Comparison of ENCODE assay signal across 11 mouse cellular contexts in genomic region chr2:120630246-120630645, GRCm38 (mm10). TPM values are rescaled to one million over a fixed set of nuclear protein-coding genes. Genes with fewer than 3 reads are reported as not detected.
A peak's percentile ranks its signal among the peaks of the same experiment; 100 is the strongest.
DNase-seq lines count a peak whose midpoint lies in the region; ATAC-seq lines count a peak whose summit lies in the region.
"Had no signal": no experiment of that assay in that cellular context is flagged by ENCODE, and none has a peak within 500 bp of the region (broad histone marks: within the 10 kb centered on the region; RNA-seq: fewer than 3 reads in every experiment).

No protein-coding gene starts in this region.

- H3K9me3 ChIP-seq in forebrain, embryonic 13.5 days (replicated peaks), result no peaks in the 10 kb centered on the region
- H3K9me3 ChIP-seq in forebrain, embryonic 10.5 days, result no peaks in the 10 kb centered on the region
- H3K9me3 ChIP-seq in liver, embryonic 11.5 days (ENCODE audit: control insufficient read depth, low read length), result no peaks in the 10 kb centered on the region
- H3K9me3 ChIP-seq in heart, embryonic 14.5 days (ENCODE audit: control insufficient read depth, low read length), result no peaks in the 10 kb centered on the region
- H3K9me3 ChIP-seq in neural tube, embryonic 14.5 days (ENCODE audit: control insufficient read depth, low read length), result no peaks in the 10 kb centered on the region

- no peaks in the 10 kb centered on the region for H3K27me3 ChIP-seq in forebrain, embryonic 13.5 days
- H3K27me3 ChIP-seq in forebrain, embryonic 10.5 days (ENCODE audit: poor library complexity, severe bottlenecking), result no peaks in the 10 kb centered on the region
- no peaks in the 10 kb centered on the region for H3K27me3 ChIP-seq in liver, embryonic 11.5 days (replicated peaks; ENCODE audit: control insufficient read depth, insufficient read depth, low read length)
- H3K27me3 ChIP-seq in heart, embryonic 14.5 days (ENCODE audit: control insufficient read depth, insufficient read depth, low read length), result no peaks in the 10 kb centered on the region
- no peaks in the 10 kb centered on the region for H3K27me3 ChIP-seq in neural tube, embryonic 14.5 days (ENCODE audit: control insufficient read depth, insufficient read depth, low read length)

- ATAC-seq in forebrain, embryonic 13.5 days, result no peak
- no peak for ATAC-seq in liver, embryonic 11.5 days (replicated peaks; ENCODE audit: low FRiP score)
- ATAC-seq in heart, embryonic 14.5 days (ENCODE audit: insufficient number of reproducible peaks, insufficient read depth, low FRiP score, low read depth), result no peak
- no peak for ATAC-seq in neural tube, embryonic 14.5 days (ENCODE audit: low read depth)
- ATAC-seq: forebrain, postnatal 0 days had no signal

- H3K27ac ChIP-seq in forebrain, embryonic 13.5 days, result no peak overlapping the region
- no peak overlapping the region for H3K27ac ChIP-seq in forebrain, embryonic 10.5 days
- no peak overlapping the region for H3K27ac ChIP-seq in liver, embryonic 11.5 days (ENCODE audit: low read depth, low read length)
- no peak overlapping the region for H3K27ac ChIP-seq in heart, embryonic 14.5 days (replicated peaks in 1 of 2; ENCODE audit: control insufficient read depth in 1 of 2, insufficient read depth in 1 of 2, low read depth in 2 of 2, low read length in 2 of 2)
- H3K27ac ChIP-seq in neural tube, embryonic 14.5 days (ENCODE audit: low read depth, low read length), result no peak overlapping the region
- H3K27ac ChIP-seq: liver, embryonic 14.5 days had no signal

- 82% methylated on average over 2 of the region's 2 CpGs for WGBS in forebrain, embryonic 13.5 days
- 88% methylated on average over 2 of the region's 2 CpGs for WGBS in forebrain, embryonic 10.5 days
- 70% methylated on average over 2 of the region's 2 CpGs for WGBS in liver, embryonic 11.5 days
- WGBS in heart, embryonic 14.5 days, result 83% methylated on average over 2 of the region's 2 CpGs
- 76% methylated on average over 2 of the region's 2 CpGs for WGBS in neural tube, embryonic 14.5 days

- 0 out of 2 replicates have a peak, but pooled peaks cover 3% of the 10 kb centered on the region for H3K4me1 ChIP-seq in forebrain, embryonic 13.5 days
- H3K4me1 ChIP-seq in forebrain, embryonic 10.5 days, result peaks cover 8% of the 10 kb centered on the region
- H3K4me1 ChIP-seq in liver, embryonic 11.5 days (replicated peaks; ENCODE audit: control insufficient read depth, insufficient read depth, low read length), result peaks cover 13% of the 10 kb centered on the region
- H3K4me1 ChIP-seq in heart, embryonic 14.5 days (ENCODE audit: control insufficient read depth in 2 of 2, insufficient read depth in 2 of 2, low read length in 2 of 2), result peaks cover 0 to 14% of the 10 kb centered on the region in 2 experiments; a peak in 2 of 4 replicates
- peaks cover 7% of the 10 kb centered on the region; the same call in 1 of the 2 replicates for H3K4me1 ChIP-seq in neural tube, embryonic 14.5 days (ENCODE audit: control insufficient read depth, insufficient read depth, low read length)

- no peak overlapping the region for H3K9ac ChIP-seq in forebrain, embryonic 13.5 days
- H3K9ac ChIP-seq in liver, embryonic 11.5 days (ENCODE audit: low read depth, low read length), result no peak overlapping the region
- H3K9ac ChIP-seq in heart, embryonic 14.5 days (ENCODE audit: low read length), result no peak overlapping the region
- no peak overlapping the region for H3K9ac ChIP-seq in neural tube, embryonic 14.5 days (replicated peaks; ENCODE audit: low read depth, low read length)
- H3K9ac ChIP-seq: forebrain, postnatal 0 days; liver, embryonic 14.5 days had no signal

- peaks cover 5% of the 10 kb centered on the region; the same call in 1 of the 2 replicates for H3K36me3 ChIP-seq in forebrain, embryonic 13.5 days (ENCODE audit: poor library complexity, severe bottlenecking)
- peaks cover 9% of the 10 kb centered on the region; the same call in 1 of the 2 replicates for H3K36me3 ChIP-seq in forebrain, embryonic 10.5 days (replicated peaks)
- H3K36me3 ChIP-seq in liver, embryonic 11.5 days (ENCODE audit: control insufficient read depth, insufficient read depth, low read length), result peaks cover 3% of the 10 kb centered on the region; the same call in 1 of the 2 replicates
- peaks cover 18% of the 10 kb centered on the region for H3K36me3 ChIP-seq in heart, embryonic 14.5 days (ENCODE audit: control insufficient read depth, insufficient read depth, low read length)
- H3K36me3 ChIP-seq in neural tube, embryonic 14.5 days (ENCODE audit: control insufficient read depth, insufficient read depth, low read length), result no peaks in the 10 kb centered on the region

- peak overlapping the region; percentile 72; the same call in 1 of the 2 replicates for H3K4me2 ChIP-seq in forebrain, embryonic 13.5 days
- peak overlapping the region; percentile 80; the same call in 1 of the 2 replicates for H3K4me2 ChIP-seq in liver, embryonic 11.5 days
- H3K4me2 ChIP-seq in heart, embryonic 14.5 days (ENCODE audit: low read length), result peak overlapping the region; percentile 74
- peak overlapping the region; percentile 53; the same call in 1 of the 2 replicates for H3K4me2 ChIP-seq in neural tube, embryonic 14.5 days (ENCODE audit: low read depth, low read length)

- no peak for DNase-seq in forebrain, embryonic 10.5 days (ENCODE audit: extremely low spot score, low spot score)
- DNase-seq in liver, embryonic 11.5 days (ENCODE audit: low spot score), result no peak
- no peak for DNase-seq in liver
- DNase-seq in right cerebral cortex, postnatal 4 days, result no peak
- no peak for DNase-seq in spleen, adult 18-20 months
- DNase-seq: forebrain, postnatal 0 days; kidney, adult 18-20 months had no signal

- no peak overlapping the region for H3K4me3 ChIP-seq in forebrain, embryonic 13.5 days
- H3K4me3 ChIP-seq in forebrain, embryonic 10.5 days, result no peak overlapping the region
- no peak overlapping the region for H3K4me3 ChIP-seq in liver, embryonic 11.5 days (ENCODE audit: low read depth, low read length)
- no peak overlapping the region for H3K4me3 ChIP-seq in heart, embryonic 14.5 days (ENCODE audit: control insufficient read depth in 1 of 2, insufficient read depth in 1 of 2, low read depth in 1 of 2, low read length in 2 of 2)
- no peak overlapping the region for H3K4me3 ChIP-seq in neural tube, embryonic 14.5 days (ENCODE audit: low read depth, low read length)

RNA-seq across cellular contexts. Expression of gene Stard9, which starts 1.3 kb away (rescaled TPM):
- polyA plus RNA-seq in forebrain, embryonic 13.5 days (2015; fragmentation: Nextera tagmentation; extraction: Ambion mirVana), result 3.1 and 3.8 TPM in 2 replicates
- 2.4 and 2.9 TPM in 2 replicates for polyA plus RNA-seq in forebrain, embryonic 10.5 days (2016; fragmentation: Nextera tagmentation; extraction: Ambion mirVana)
- polyA plus RNA-seq in liver, embryonic 11.5 days (2014; fragmentation: Nextera tagmentation; extraction: Ambion mirVana), result 3.0 and 3.5 TPM in 2 replicates
- polyA plus RNA-seq in heart, embryonic 14.5 days (2014; fragmentation: Nextera tagmentation; extraction: Ambion mirVana), result 5.7 and 6.3 TPM in 2 replicates
- 7.9 and 8.3 TPM in 2 replicates for polyA plus RNA-seq in neural tube, embryonic 14.5 days (2014; fragmentation: Nextera tagmentation; extraction: Ambion mirVana)

RNA-seq across cellular contexts. Expression of gene Lrrc57, which starts 20.9 kb away (rescaled TPM):
- polyA plus RNA-seq in forebrain, embryonic 13.5 days (2015; fragmentation: Nextera tagmentation; extraction: Ambion mirVana), result 34.5 and 37.2 TPM in 2 replicates
- polyA plus RNA-seq in forebrain, embryonic 10.5 days (2016; fragmentation: Nextera tagmentation; extraction: Ambion mirVana), result 29.3 and 32.0 TPM in 2 replicates
- 17.2 and 24.2 TPM in 2 replicates for polyA plus RNA-seq in liver, embryonic 11.5 days (2014; fragmentation: Nextera tagmentation; extraction: Ambion mirVana)
- 22.0 and 22.9 TPM in 2 replicates for polyA plus RNA-seq in heart, embryonic 14.5 days (2014; fragmentation: Nextera tagmentation; extraction: Ambion mirVana)
- polyA plus RNA-seq in neural tube, embryonic 14.5 days (2014; fragmentation: Nextera tagmentation; extraction: Ambion mirVana), result 29.6 and 32.5 TPM in 2 replicates

RNA-seq across cellular contexts. Expression of gene Haus2, which starts 21.1 kb away (rescaled TPM):
- polyA plus RNA-seq in forebrain, embryonic 13.5 days (2015; fragmentation: Nextera tagmentation; extraction: Ambion mirVana), result 33.5 and 38.4 TPM in 2 replicates
- polyA plus RNA-seq in forebrain, embryonic 10.5 days (2016; fragmentation: Nextera tagmentation; extraction: Ambion mirVana), result 40.5 and 43.7 TPM in 2 replicates
- 30.6 and 31.2 TPM in 2 replicates for polyA plus RNA-seq in liver, embryonic 11.5 days (2014; fragmentation: Nextera tagmentation; extraction: Ambion mirVana)
- polyA plus RNA-seq in heart, embryonic 14.5 days (2014; fragmentation: Nextera tagmentation; extraction: Ambion mirVana), result 19.7 and 21.9 TPM in 2 replicates
- 29.8 and 30.6 TPM in 2 replicates for polyA plus RNA-seq in neural tube, embryonic 14.5 days (2014; fragmentation: Nextera tagmentation; extraction: Ambion mirVana)
